Mouse (Mus musculus) liver, adult 2 months (tissue): Measurements from ENCODE around the gene Mzf1.

ENCODE experiments used
- CTCF ChIP-seq: fragments of 200-500 bp; IDR thresholded peaks from 2 replicates; pipeline ENCODE4 v1.5.1; 2011; ENCODE audit warnings: low read depth, low read length, control low read depth
- POLR2A ChIP-seq: fragments of 200-500 bp; IDR thresholded peaks from 2 replicates; pipeline ENCODE4 v1.6.1; 2011; ENCODE audit warnings: low read length, control low read depth; ENCODE audit not compliant: insufficient read depth; ENCODE audit errors: extremely low read depth

- TF ChIP-seq POLR2A (no peak), CTCF (no peak)
Observed at GRCm38 (mm10) chr7:13033451-13034147, 21.0 kb downstream of the Mzf1 start.
